Mouse (Mus musculus) spleen, adult 18-20 months (tissue): Measurements from ENCODE around the gene Tac2.
"Not testable (repeated sequence)": the region's sequence is repeated elsewhere in the genome, so short reads cannot be mapped to it uniquely, and the experiment has no call there.

Source experiments
- DNase-seq, 2 experiments: peaks; one replicate each; pipeline ENCODE4 v3.0.0; 2022; ENCODE audit warnings: mixed read lengths in 2 of 2

Gene Tac2

DNA sequence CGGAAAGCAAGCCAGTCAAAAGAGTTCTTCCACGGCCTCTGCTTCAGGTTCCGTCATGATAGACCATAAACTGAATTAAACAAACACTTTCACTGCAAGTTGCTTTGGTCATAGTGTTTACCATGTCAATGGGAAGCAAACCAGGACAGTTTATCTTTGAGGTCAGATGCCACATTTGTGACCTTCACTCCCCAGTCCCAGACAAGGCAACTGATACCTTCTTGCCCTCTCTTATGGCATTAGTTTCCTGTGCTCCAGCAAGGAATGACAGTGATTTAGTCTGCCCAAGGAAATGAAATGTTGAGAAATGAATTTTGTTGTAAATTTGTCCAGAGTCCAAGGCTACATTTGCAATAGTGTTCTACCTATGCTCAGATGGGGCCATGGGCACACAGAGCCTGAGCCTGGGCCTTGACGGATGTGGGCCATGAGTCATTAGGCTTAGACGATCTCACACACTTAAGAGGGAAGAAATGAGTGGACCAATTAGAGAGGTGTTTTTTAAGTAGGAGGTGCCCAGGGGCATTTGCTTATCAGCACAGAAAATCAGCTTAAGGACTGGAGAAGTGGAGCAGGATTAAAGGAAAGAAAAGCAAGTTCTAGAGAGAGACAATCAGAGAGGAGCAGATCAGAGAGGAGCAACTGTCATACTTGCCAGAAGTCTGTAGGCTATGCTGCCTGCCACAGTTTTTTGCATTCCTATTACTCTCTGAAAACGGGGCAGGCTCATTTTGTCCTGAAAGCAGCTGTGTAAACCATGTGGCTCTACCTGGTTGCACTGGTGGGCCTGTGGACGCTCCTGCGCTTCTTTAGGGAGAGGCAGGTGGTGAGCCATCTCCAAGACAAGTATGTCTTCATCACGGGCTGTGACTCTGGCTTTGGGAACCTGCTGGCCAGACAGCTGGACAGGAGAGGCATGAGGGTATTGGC is 35.2 kb downstream of the Tac2 start, which contains the start of the genes Rdh1 and Rdh16f1:
Rdh1 (plus strand) TSS at position 541 of the 930 bp plus-strand sequence.
Rdh16f1 (plus strand) TSS at position 607 of the 930 bp plus-strand sequence.
- no peak for DNase-seq

DNA sequence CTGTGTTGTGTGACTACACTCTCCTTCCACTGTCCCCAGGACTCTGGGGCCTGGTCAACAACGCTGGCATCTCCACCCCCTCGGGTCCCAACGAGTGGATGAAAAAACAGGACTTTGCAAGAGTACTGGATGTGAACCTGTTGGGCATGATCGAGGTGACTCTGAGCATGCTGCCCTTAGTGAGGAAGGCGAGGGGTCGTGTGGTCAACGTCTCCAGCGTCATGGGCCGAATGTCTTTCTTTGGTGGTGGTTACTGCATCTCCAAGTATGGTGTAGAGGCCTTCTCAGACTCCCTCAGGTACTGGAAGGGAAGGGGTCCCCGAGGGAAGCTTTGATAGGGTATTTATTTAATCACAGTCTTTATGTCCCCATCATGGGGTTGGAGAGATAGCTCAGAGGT is 38.6 kb downstream of the Tac2 start:
- not testable (repeated sequence) for DNase-seq

DNA sequence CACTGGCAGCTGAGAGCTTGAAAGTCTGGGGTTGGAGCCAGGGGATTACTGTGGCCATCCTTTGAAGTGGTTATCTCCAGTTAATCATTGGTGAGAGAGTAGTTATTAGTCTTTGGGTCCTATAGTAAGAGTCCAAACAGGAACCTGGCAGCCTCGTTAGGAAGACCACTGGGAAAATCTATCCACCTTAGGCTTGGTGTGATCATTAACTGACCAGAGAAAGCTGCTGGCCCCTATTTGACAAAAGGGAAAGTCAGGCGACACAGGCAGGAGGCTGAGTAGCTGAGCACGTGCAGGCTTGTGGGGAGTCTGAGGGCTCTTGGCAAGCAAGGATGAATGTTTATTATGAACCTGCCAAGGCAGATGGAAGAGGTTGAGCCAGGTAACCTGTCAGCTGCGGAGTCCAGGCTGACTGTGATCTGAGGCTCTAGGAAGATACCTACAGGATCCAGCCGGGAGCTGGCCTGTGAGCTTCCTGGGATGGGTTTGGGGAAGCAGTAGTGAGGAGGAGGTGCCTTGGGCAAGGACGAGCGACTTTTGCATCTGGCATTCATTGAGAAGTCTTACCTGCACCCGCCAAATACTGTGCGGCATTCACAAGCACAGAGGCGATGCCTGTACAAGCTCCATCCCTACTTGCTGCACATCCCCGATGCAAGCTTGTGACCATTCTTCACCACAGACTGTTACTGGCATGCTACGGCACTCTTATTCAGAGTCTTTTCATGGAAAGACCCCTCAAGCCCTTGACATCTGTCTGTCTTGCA is 39.8 kb downstream of the Tac2 start:
- no peak for DNase-seq

DNA sequence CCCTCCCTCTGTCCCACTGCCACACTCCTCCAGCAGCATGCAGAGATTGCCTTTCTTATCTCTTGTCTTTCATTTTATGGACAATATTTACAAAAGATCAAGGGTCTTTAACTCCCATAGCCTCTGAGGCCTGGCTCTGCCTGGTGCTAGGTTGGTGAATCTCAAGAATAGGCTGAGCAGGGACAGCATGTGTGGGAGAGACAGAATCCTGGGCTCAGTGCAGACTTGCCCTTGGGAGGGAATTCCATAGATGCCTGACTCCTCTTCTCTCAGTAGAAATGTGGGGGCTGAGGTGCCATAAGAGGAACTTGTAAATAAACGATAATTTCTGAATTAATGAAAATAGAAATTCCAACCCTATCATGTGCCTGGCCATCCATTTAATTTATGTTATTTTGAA is 42.3 kb downstream of the Tac2 start:
- no peak for DNase-seq

DNA sequence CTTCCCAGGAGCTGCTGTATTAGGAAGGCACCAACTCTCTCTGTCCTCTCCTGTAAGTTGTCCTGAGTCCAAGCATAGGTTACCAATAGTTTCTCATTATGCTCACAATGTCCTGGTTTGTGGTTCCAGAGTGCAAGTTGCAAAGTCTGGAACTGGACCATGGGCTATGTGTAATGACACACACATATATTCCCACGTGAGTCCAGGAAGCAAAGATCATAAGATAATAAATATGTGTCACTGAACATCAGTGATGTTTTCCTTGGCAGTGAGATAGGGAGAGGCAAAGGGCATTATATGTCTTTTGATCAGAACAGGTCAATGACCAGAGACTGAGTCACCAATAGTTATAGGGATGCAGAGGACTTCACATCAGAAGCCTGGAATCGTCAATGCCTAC is 51.7 kb downstream of the Tac2 start, which contains the start of gene Rdh9:
Rdh9 (plus strand) TSS at position 376 of the 400 bp plus-strand sequence.
- no peak for DNase-seq
